Mouse (Mus musculus): ENCODE results near the gene Olfr203. TPM values are rescaled to one million over a fixed set of nuclear protein-coding genes. Genes with fewer than 3 reads are reported as not detected.

Olfr203 gene
- not detected for total RNA-seq (2023)

DNA sequence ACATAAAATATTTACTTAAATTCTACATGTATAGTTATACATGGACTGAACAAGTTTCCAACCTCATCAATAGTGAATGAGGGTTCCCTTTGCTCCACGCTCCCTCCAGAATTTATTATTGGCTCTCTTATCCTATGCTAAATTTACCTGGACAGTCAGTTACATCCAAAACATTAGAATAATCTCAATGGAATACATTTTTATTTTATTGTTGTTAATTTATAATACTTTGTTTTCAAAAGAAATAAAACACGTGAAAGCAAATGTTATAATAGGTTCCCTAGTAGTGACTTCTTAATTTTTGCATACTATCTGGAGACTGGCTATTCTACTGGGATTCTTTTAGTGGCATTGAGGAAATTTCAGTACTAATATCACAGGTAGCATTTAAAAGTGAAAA, at the start of gene Olfr203:
Gene Olfr203 (plus strand): TSS at position 301 of the 400 bp plus-strand sequence.

GRCm38 (mm10) chr16:59272532-59272931, 26.1 kb upstream of the Olfr203 start, which contains the start of gene Olfr201:
Olfr201 (minus strand) TSS chr16:59272632.

GRCm38 (mm10) chr16:59286693-59287092, 12.0 kb upstream of the Olfr203 start, which contains the start of gene Olfr202:
Olfr202 (minus strand) TSS chr16:59286793.

GRCm38 (mm10) chr16:59318148-59318547, 19.5 kb downstream of the Olfr203 start, which contains the start of gene Olfr204:
Olfr204 (minus strand) TSS chr16:59318248.

GRCm38 (mm10) chr16:59331038-59331437, 32.4 kb downstream of the Olfr203 start, which contains the start of gene Olfr205:
Olfr205 (minus strand) TSS chr16:59331138.

GRCm38 (mm10) chr16:59349146-59349545, 50.5 kb downstream of the Olfr203 start, which contains the start of gene Olfr206:
Olfr206 (minus strand) TSS chr16:59349246.

Other genes starting within 250 kb of the Olfr203 start
- gene Olfr190, start 220.9 kb upstream of the Olfr203 start, total RNA-seq (2023) = not detected
- gene Olfr191, start 209.1 kb upstream of the Olfr203 start, total RNA-seq (2023) = not detected
- gene Olfr193, start 187.0 kb upstream of the Olfr203 start, total RNA-seq (2023) = not detected
- gene Olfr194, start 177.8 kb upstream of the Olfr203 start, total RNA-seq (2023) = not detected
- gene Olfr195, start 151.8 kb upstream of the Olfr203 start, total RNA-seq (2023) = not detected
- not detected for gene Olfr196, start 128.4 kb upstream of the Olfr203 start, total RNA-seq (2023)
- gene Olfr198, start 95.3 kb upstream of the Olfr203 start, total RNA-seq (2023) = not detected
- gene Olfr199, start 79.1 kb upstream of the Olfr203 start, total RNA-seq (2023) = not detected
- not detected for gene Olfr201, start 26.2 kb upstream of the Olfr203 start, total RNA-seq (2023)
- gene Olfr202, start 12.1 kb upstream of the Olfr203 start, total RNA-seq (2023) = not detected
- not detected for gene Olfr204, start 19.4 kb downstream of the Olfr203 start, total RNA-seq (2023)
- gene Olfr205, start 32.3 kb downstream of the Olfr203 start, total RNA-seq (2023) = not detected
- gene Olfr206, start 50.4 kb downstream of the Olfr203 start, total RNA-seq (2023) = not detected
- gene Olfr209, start 65.1 kb downstream of the Olfr203 start, total RNA-seq (2023) = not detected
- not detected for gene Gabrr3, start 108.5 kb downstream of the Olfr203 start, total RNA-seq (2023)
- gene Riox2, start 172.9 kb downstream of the Olfr203 start, total RNA-seq (2023) = 45.6 TPM